Mouse (Mus musculus): ENCODE measurements at regions not wholly inside any gene's neighbourhood (a gene's known extent, or its start where the extent isn't known, plus 50 kb on each side); places are given as distances from the start of the nearest gene placed in this dataset.

DNA sequence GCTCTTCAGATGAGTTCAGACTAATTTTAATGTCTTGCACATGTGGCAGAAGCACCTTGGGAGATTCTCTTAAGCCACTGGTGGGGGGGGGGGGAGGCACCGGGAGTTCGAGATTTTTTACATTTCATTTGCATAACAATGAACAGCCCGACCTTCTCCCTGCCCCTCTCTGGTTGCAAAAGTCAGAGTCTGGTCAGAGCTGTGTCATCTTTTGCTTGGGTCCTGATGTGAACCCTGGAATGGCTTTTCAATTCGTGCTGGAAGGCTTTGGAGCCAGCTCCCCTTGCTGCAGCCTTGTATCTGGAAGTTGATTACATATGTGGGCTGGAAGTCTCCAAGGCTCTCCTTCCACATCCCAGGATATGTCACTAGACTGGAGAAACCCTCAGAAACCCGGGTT, 365.7 kb upstream of the Tbx3 start:
- Histone ChIP-seq H3K4me1 (ENCODE audit: control insufficient read depth, insufficient read depth, low read length) (peaks cover 7% of the 10 kb centered on the region), H3K4me2 (ENCODE audit: low read depth, low read length) (no peak overlapping the region), H3K36me3 (ENCODE audit: control insufficient read depth, insufficient read depth, low read length) (no peaks in the 10 kb centered on the region), H3K4me3 (ENCODE audit: low read depth, low read length) (no peak overlapping the region), H3K9me3 (ENCODE audit: control insufficient read depth, low read length) (no peaks in the 10 kb centered on the region), H3K27me3 (replicated peaks; ENCODE audit: control insufficient read depth, insufficient read depth, low read length) (no peaks in the 10 kb centered on the region), H3K27ac (replicated peaks; ENCODE audit: low read depth, low read length) (no peak overlapping the region), H3K9ac (ENCODE audit: low read depth, low read length) (no peak overlapping the region)
- WGBS = 9% methylated on average over 5 of the region's 5 CpGs
- DNase-seq (ENCODE audit: low spot score) (no peak), ATAC-seq (ENCODE audit: low read depth) (no peak)

DNA sequence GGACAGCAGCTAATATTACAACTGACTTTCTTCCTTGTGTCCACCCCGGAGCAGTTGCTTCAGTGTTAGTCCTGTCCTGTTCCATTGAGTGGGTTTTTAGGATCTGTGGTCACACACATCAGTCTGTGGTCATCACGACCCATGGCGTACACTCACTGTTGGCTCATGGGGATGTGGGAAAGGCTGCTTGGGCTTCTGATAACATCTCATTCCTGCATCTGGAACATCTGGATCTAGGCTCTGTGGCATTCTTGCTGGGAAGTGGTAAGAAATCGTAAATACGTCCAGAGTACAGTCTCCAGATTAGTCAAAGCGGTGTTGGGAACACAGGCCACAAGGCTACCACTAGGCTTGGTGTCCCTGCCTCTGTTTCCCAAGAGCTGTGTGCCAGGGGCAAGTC, 362.7 kb upstream of the Tbx3 start:
- WGBS = 74% methylated on average over 6 of the region's 6 CpGs
- Histone ChIP-seq H3K4me1 (ENCODE audit: control insufficient read depth, insufficient read depth, low read length) (peaks cover 15% of the 10 kb centered on the region), H3K4me3 (ENCODE audit: low read depth, low read length) (no peak overlapping the region), H3K27me3 (replicated peaks; ENCODE audit: control insufficient read depth, insufficient read depth, low read length) (no peaks in the 10 kb centered on the region), H3K9me3 (ENCODE audit: control insufficient read depth, low read length) (no peaks in the 10 kb centered on the region), H3K36me3 (ENCODE audit: control insufficient read depth, insufficient read depth, low read length) (no peaks in the 10 kb centered on the region), H3K9ac (ENCODE audit: low read depth, low read length) (no peak overlapping the region), H3K4me2 (ENCODE audit: low read depth, low read length) (no peak overlapping the region), H3K27ac (replicated peaks; ENCODE audit: low read depth, low read length) (no peak overlapping the region)
- DNase-seq (ENCODE audit: low spot score) (no peak), ATAC-seq (ENCODE audit: low read depth) (no peak)

DNA sequence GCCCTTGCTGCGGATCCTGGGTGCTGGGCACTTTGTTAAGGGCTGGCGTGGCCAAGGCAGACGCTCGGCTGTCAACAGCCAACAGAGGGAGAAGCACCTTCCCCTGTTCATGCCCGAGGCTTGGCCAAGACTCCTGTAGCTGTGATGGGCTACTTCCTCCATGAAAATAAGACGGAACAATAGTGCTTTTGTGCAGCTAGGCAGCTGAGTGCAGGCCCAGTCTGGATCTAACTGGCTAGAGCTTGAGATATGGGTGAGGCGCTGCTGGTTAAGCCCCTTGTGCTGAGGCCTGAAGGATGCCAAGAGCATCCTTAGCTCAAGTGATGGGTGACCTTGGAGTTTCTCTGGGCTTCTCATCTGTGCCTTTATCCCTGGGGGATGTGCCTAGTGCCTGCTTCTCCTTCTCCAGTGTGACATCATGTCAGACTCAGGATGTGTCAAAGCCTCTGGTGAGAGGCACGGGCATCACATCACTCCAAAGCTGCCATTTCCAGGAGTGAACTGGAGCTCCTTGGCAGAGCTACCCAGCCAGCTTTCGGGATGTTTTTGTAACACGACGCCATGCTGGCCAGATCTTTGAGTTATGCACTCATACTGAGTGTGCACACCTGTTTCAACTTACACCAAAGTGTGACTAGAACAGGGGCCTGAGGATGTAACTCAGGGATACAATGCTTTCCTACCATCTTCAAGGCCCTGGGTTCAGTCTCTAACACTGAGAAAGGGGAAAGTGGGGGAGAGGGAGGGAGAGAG, 360.1 kb upstream of the Tbx3 start:
- DNase-seq (ENCODE audit: low spot score) (peak; percentile 62), ATAC-seq (ENCODE audit: low read depth) (peak; percentile 72; the same call in 1 of the 2 replicates)
- Histone ChIP-seq H3K9ac (ENCODE audit: low read depth, low read length) (no peak overlapping the region), H3K27ac (replicated peaks; ENCODE audit: low read depth, low read length) (0 out of 2 replicates have a peak overlapping the region, but pooled peaks have one; percentile 24), H3K4me3 (ENCODE audit: low read depth, low read length) (no peak overlapping the region), H3K4me1 (ENCODE audit: control insufficient read depth, insufficient read depth, low read length) (peaks cover 8% of the 10 kb centered on the region), H3K4me2 (ENCODE audit: low read depth, low read length) (no peak overlapping the region), H3K36me3 (ENCODE audit: control insufficient read depth, insufficient read depth, low read length) (no peaks in the 10 kb centered on the region), H3K9me3 (ENCODE audit: control insufficient read depth, low read length) (no peaks in the 10 kb centered on the region), H3K27me3 (replicated peaks; ENCODE audit: control insufficient read depth, insufficient read depth, low read length) (no peaks in the 10 kb centered on the region)
- 33% methylated on average over 11 of the region's 11 CpGs for WGBS

DNA sequence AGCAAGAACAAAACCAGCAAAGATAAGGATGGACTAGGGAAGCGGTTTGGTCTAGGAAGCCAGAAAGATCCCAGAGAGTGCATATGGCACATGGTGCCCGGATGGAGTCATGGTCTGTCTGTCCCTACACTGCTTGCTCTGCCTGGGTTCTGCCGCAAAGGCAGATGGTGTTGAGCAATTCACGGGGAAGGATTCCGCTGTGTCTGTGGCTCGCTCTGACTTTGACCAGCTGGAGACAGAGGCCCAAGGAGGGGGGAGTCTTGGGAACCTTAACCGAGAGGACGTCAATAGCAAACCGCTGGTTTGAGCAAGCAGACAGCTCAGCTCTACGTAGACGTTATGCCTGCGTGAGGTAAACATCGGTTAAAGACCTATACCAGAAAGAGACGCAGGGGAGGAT, 357.7 kb upstream of the Tbx3 start:
- Histone ChIP-seq H3K4me3 (ENCODE audit: low read depth, low read length) (no peak overlapping the region), H3K27me3 (replicated peaks; ENCODE audit: control insufficient read depth, insufficient read depth, low read length) (no peaks in the 10 kb centered on the region), H3K27ac (replicated peaks; ENCODE audit: low read depth, low read length) (no peak overlapping the region), H3K36me3 (ENCODE audit: control insufficient read depth, insufficient read depth, low read length) (no peaks in the 10 kb centered on the region), H3K4me2 (ENCODE audit: low read depth, low read length) (no peak overlapping the region), H3K4me1 (ENCODE audit: control insufficient read depth, insufficient read depth, low read length) (peaks cover 8% of the 10 kb centered on the region), H3K9ac (ENCODE audit: low read depth, low read length) (no peak overlapping the region), H3K9me3 (ENCODE audit: control insufficient read depth, low read length) (no peaks in the 10 kb centered on the region)
- DNase-seq (ENCODE audit: low spot score) (no peak), ATAC-seq (ENCODE audit: low read depth) (no peak)
- whole genome bisulfite sequencing = 74% methylated on average over 14 of the region's 14 CpGs

DNA sequence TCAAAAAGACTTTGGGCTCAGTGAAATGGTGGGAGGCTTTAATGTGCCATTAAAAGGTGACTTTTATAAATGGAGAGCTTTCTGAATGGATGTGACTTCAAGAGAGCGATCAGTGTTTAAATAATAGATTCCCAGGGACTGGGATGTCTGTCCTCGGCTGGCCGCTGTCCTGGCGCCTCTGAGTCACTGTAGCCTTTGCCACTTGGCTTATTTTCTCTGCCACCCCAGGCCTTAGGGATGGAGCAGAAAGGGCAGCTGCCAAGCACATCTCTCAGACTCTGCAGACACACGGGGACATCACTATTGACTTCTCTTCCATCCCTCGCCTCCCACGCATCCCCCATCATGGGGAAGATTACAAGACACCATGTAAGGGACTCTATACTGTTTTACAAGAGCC, 355.3 kb upstream of the Tbx3 start:
- Histone ChIP-seq H3K27me3 (replicated peaks; ENCODE audit: control insufficient read depth, insufficient read depth, low read length) (no peaks in the 10 kb centered on the region), H3K9me3 (ENCODE audit: control insufficient read depth, low read length) (no peaks in the 10 kb centered on the region), H3K4me1 (ENCODE audit: control insufficient read depth, insufficient read depth, low read length) (peaks cover 9% of the 10 kb centered on the region; the same call in 1 of the 2 replicates), H3K27ac (replicated peaks; ENCODE audit: low read depth, low read length) (no peak overlapping the region), H3K4me2 (ENCODE audit: low read depth, low read length) (no peak overlapping the region), H3K9ac (ENCODE audit: low read depth, low read length) (no peak overlapping the region), H3K36me3 (ENCODE audit: control insufficient read depth, insufficient read depth, low read length) (no peaks in the 10 kb centered on the region), H3K4me3 (ENCODE audit: low read depth, low read length) (no peak overlapping the region)
- DNase-seq (ENCODE audit: low spot score) (no peak), ATAC-seq (ENCODE audit: low read depth) (no peak)
- 90% methylated on average over 7 of the region's 7 CpGs for WGBS

DNA sequence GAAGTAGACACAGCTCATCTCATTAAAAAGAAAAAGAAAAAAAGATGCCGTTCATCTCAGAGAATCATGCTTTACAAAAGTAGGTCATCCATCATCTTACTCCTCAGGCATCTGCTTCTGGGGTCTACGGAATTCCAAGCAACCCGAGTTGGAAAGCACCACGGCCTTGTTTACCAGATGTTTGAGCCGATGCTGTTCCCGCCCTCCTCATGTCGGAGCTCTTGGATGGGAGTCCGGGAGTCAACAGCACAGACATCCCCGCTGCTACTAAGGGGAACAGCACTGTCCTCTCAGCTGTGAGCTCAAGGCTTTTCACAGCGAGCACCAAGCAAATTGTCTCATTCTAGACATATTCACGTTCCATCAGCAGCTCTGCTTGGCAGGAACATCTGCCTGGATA, 352.9 kb upstream of the Tbx3 start:
- no peaks in the 10 kb centered on the region for H3K27me3 ChIP-seq (replicated peaks; ENCODE audit: control insufficient read depth, insufficient read depth, low read length)
- peaks cover 8% of the 10 kb centered on the region; the same call in 1 of the 2 replicates for H3K4me1 ChIP-seq (ENCODE audit: control insufficient read depth, insufficient read depth, low read length)
- H3K27ac ChIP-seq (replicated peaks; ENCODE audit: low read depth, low read length) = no peak overlapping the region; the same call in 1 of the 2 replicates
- no peaks in the 10 kb centered on the region for H3K36me3 ChIP-seq (ENCODE audit: control insufficient read depth, insufficient read depth, low read length)
- no peak overlapping the region for H3K4me2 ChIP-seq (ENCODE audit: low read depth, low read length)
- no peak overlapping the region for H3K9ac ChIP-seq (ENCODE audit: low read depth, low read length)
- DNase-seq (ENCODE audit: low spot score) (peak; percentile 71), ATAC-seq (ENCODE audit: low read depth) (no peak)
- no peaks in the 10 kb centered on the region for H3K9me3 ChIP-seq (ENCODE audit: control insufficient read depth, low read length)
- WGBS = 58% methylated on average over 11 of the region's 11 CpGs
- no peak overlapping the region for H3K4me3 ChIP-seq (ENCODE audit: low read depth, low read length)

DNA sequence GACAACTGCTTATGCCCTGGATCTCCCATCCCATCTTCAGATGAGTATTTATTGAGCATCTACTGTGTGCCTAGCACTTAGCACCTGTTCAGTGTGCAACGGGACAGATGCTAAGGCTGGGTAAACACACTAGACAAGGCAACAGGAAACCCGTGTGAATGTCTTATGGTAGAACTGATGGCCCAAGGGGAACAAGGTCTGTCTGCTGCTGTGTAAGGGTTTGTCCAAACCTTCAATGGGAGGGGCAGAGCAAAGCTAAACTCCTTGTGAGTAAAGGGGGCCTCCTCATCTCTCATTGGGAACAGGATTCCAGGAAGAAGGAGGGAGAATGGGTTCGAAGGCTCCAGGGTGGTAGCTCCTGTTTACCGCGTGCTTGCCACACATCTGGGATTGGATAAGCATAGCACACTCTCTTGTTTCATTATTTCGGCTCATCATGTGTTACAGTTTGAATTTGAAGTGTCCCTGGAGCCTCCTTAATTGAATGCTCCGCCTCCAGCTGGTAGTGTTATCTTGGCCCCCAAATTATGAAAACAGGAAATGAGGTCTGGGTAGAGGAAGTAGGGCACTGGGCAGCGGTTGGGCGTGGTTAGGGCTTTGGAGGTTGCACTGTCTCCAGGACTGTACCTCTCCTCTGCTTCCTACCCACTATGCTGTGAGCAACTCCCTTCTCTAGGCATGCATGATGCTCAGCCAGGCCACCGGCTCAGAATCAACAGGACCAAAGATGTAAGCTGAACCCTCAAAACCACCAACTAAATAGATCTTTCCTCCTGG, 348.9 kb upstream of the Tbx3 start:
- H3K4me2 ChIP-seq (ENCODE audit: low read depth, low read length) = no peak overlapping the region
- no peak overlapping the region for H3K4me3 ChIP-seq (ENCODE audit: low read depth, low read length)
- ATAC-seq (ENCODE audit: low read depth) (no peak), DNase-seq (ENCODE audit: low spot score) (no peak)
- WGBS = 67% methylated on average over 10 of the region's 10 CpGs
- H3K9ac ChIP-seq (ENCODE audit: low read depth, low read length) = no peak overlapping the region
- H3K9me3 ChIP-seq (ENCODE audit: control insufficient read depth, low read length) = no peaks in the 10 kb centered on the region
- no peaks in the 10 kb centered on the region for H3K27me3 ChIP-seq (replicated peaks; ENCODE audit: control insufficient read depth, insufficient read depth, low read length)
- H3K27ac ChIP-seq (replicated peaks; ENCODE audit: low read depth, low read length) = no peak overlapping the region
- H3K36me3 ChIP-seq (ENCODE audit: control insufficient read depth, insufficient read depth, low read length) = no peaks in the 10 kb centered on the region
- H3K4me1 ChIP-seq (ENCODE audit: control insufficient read depth, insufficient read depth, low read length) = peaks cover 13% of the 10 kb centered on the region; the same call in 1 of the 2 replicates

DNA sequence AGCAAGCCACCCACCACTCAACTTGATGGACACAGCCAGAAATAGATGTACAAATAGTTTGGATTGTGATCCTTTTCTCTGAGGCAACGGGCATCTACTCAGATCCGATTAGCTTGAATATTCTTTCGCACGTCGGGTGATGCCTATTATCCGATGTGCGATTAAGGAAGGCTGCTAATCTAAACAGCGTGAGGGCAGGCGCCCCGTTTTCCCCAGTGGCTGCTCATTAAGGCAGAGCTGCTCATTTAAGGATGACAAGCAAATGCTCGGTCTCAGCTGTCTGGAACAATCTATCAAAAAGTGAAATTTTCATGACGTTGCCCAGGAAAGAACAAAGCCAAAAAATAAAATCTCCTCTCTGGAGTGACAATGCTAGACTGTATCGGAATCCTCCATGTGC, 348.1 kb upstream of the Tbx3 start:
- peaks cover 13% of the 10 kb centered on the region; the same call in 1 of the 2 replicates for H3K4me1 ChIP-seq (ENCODE audit: control insufficient read depth, insufficient read depth, low read length)
- H3K9me3 ChIP-seq (ENCODE audit: control insufficient read depth, low read length) = no peaks in the 10 kb centered on the region
- H3K4me2 ChIP-seq (ENCODE audit: low read depth, low read length) = no peak overlapping the region
- no peak for DNase-seq (ENCODE audit: low spot score)
- no peak overlapping the region for H3K4me3 ChIP-seq (ENCODE audit: low read depth, low read length)
- H3K27ac ChIP-seq (replicated peaks; ENCODE audit: low read depth, low read length) = no peak overlapping the region
- ATAC-seq (ENCODE audit: low read depth) = no peak
- H3K27me3 ChIP-seq (replicated peaks; ENCODE audit: control insufficient read depth, insufficient read depth, low read length) = no peaks in the 10 kb centered on the region
- no peaks in the 10 kb centered on the region for H3K36me3 ChIP-seq (ENCODE audit: control insufficient read depth, insufficient read depth, low read length)
- WGBS = 64% methylated on average over 13 of the region's 13 CpGs
- H3K9ac ChIP-seq (ENCODE audit: low read depth, low read length) = no peak overlapping the region

Measured in embryonic facial prominence, embryonic 14.5 days (tissue).